Mouse (Mus musculus) CD8-positive naive resting alpha-beta T cell, adult 2 months (primary cell): ENCODE data around the gene Myh14.

Experiments
- DNase-seq, 2 experiments: peaks; one replicate each; pipeline ENCODE4 v3.0.0; 2022; ENCODE audit warnings: low read depth in 2 of 2, low spot score in 2 of 2

The Myh14 gene

DNA sequence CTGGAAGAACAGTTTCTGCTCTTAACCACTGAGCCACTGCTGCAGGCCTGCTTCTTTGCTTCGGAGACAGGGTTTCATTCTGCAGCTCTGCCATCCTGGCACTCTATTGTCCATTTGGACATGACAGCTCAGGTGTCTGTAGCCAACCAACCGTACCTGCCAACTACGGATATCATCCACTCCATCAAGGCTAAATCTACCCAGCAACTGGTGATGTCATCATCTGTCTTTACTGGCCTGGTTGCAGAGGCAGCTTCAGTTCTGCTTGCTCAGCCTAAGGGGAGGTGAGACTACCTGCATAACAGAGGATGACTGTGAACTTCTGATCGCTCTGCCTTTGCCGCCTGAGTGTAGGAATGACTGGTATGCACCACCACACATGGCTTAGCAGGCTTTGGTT, 1.6 kb upstream of the Myh14 start:
- DNase-seq: no peak

- DNase-seq: no peak
These were observed 1.5 kb downstream of the Myh14 start for GRCm38 (mm10) chr7:44669103-44669502.

- DNase-seq: no peak
These were observed 2.5 kb downstream of the Myh14 start for GRCm38 (mm10) chr7:44667996-44668738.

GRCm38 (mm10) chr7:44666462-44666861, 4.2 kb downstream of the Myh14 start:
- no peak for DNase-seq

DNA sequence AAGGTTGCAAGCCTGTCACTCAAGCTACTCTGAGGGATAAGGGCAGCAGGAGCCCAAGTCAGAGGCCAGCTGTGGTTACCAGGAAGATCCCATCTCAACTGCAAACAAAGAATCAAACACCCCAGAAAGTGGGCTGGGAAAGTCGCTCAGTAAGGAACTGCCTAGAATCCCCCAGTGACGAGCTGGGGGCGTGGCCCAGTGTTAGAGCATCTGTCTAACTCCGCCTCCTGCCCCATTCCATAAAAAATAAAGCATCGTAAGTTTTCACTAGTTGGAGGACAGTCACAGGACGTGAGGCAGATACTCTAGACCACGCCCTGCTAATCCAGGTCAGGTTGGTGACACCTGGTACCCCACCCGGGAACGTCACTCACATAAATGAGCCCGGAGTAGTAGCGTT, 5.9 kb downstream of the Myh14 start:
- DNase-seq: no peak

- no peak for DNase-seq
These were observed 7.1 kb downstream of the Myh14 start for GRCm38 (mm10) chr7:44663546-44663945.

DNA sequence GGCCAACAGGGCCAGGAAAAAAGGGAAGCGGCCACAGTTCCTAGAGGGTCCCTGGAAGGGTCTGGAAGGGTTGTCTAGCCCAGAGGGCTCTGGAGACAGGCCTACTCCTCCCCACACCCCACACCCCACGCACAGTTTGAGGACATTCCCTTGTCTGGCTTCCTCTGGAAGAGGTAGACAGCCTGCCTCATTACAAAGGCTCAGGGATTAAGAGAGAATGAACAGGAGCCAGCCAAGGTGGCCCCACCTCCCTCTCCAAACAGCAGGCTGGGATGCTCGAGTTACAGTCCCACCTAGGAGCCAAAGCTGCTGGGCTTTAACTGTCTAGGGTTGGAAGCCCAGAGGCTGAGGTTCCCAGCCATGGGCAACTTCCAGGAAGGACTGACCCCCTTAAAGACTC, 8.1 kb downstream of the Myh14 start:
- DNase-seq: no peak

GRCm38 (mm10) chr7:44662168-44662567, 8.5 kb downstream of the Myh14 start:
- no peak for DNase-seq

DNA sequence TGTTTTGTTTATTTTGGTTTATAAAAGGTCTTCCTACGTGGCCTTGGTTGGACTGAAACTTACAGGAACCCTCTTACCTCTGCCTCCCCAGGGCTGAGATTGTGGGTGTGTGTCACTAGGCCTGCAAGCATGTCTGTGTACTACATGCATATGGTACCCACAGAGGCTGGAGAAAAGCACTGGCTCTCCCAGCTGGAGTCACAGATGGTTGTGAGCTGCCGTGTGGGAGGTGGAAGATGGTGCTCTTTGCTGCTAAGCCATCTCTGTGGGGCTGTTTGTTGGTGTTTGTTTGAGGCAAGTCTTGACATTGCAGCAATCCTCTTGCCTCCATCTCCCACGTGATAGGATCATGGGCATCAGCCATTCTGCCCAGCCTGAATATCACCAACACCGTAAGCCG, 9.4 kb downstream of the Myh14 start:
- DNase-seq: no peak

GRCm38 (mm10) chr7:44655504-44655903, 15.1 kb downstream of the Myh14 start:
- DNase-seq: peak; percentile 40 to 55

DNA sequence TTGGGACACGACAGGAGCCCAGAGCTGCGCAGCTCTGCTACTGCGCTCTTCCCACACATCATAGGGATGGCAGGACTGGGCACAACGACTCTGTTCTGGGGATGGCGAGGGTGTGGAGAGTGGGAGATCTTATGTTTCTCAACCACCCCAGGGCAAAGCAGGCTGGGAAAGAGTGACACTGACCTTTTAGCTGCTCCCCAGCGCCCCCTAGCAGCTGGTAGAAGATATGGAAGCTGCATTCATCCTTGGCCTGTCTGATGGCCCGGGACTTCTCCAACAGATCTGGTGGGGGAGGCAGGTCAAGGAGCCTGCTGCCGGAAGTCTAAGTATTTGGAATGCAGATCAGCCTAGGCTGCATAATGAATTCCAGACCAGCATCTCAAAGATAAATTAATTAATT, 16.9 kb downstream of the Myh14 start:
- no peak for DNase-seq

GRCm38 (mm10) chr7:44651416-44651815, 19.2 kb downstream of the Myh14 start:
- DNase-seq: no peak

- DNase-seq: peak in 1 of 2 experiments; percentile 26
These were observed 20.7 kb downstream of the Myh14 start for GRCm38 (mm10) chr7:44649990-44650389.

- DNase-seq: no peak
These were observed 21.5 kb downstream of the Myh14 start for GRCm38 (mm10) chr7:44649094-44649610.

- no peak for DNase-seq
These were observed 22.9 kb downstream of the Myh14 start for GRCm38 (mm10) chr7:44647729-44648128.

DNA sequence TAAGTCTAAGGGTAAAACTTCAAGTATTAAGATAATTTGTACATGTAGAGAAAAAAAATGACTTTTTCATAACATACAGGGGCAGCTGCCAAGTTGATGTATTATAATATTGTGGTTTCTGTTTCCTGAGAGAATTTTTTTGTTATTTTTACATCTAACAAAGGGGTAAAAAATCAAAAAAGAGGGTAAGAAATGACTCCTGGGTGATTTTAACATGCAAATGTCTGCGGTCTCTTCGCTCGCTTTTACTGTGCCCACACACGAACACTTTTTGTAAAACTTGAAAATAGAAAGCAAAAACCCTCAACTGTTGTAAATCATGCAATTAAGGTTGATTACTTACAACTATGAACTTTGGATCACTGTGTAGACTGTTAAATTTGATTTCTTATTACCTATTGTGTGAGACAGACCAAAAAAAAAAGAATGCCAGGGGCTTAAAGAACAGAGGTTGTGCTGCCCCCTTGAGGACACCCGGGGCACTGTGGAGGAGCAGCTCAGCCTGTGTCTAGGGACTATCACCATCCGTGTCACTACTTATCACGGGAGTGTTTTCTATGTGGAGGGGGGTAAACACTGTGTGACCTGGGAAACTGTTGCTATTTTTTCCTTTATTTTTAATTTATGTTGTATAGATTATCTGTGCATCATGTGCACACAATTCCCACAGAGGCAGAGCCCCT, 23.5 kb downstream of the Myh14 start:
- DNase-seq: peak; percentile 32 to 70

- DNase-seq: no peak
These were observed 24.7 kb downstream of the Myh14 start for GRCm38 (mm10) chr7:44645951-44646350.

- DNase-seq: no peak
These were observed 25.4 kb downstream of the Myh14 start for GRCm38 (mm10) chr7:44645256-44645655.

DNA sequence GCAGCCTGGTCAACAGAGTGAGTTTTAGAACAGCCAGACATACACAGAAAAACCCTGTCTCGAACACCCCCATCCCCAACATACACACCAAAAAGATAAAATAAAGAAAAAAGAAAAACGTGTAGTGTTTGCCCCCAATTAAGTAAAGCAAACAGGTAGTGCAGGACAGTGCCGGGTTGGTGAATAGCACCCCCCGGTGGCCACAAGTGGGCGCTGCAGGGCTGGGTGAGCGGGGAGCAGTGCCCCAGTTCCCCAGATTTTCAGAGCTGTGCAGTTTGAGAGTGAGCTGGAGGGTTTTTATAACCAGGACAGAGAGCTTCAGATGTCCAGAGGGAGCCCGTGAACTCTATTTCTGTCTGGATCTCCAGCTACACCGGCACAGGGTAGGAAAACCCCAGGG, 28.8 kb downstream of the Myh14 start:
- DNase-seq: peak in 1 of 2 experiments; percentile 26

DNA sequence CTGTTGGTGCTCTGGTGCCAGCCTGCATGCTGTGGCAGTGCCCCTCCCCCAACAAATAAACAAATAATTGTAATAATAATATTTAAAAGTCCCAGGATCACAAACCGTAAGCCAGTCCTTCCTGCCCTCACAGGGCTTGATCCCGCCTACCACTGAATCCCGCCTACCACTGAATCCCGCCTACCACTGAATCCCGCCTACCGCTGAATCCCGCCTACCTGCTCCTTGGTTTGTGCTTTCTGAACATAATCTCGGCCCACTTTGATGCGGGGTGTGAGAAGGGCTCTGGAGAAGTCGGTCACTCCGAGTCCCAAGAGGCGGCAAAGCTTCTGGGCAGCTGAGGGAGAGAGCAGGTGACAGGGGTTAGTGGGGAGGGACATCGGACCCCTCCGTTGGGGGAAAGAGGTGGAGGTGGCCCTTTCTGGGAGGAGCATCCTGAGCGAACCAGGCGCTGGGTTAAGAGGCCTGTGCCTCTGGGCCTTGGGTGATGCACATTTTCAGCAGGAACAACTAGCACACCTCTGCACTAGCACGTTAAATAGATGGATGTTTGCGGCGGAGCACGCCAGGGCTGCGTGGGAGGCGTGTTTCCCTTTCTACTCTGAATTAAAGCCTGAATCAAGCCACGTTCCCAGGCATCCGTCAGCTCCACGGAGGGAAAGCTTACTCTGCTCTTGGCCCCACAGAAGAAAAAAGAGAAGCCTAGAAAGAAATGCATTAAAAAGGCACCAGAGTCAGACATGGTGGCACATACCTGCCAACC, 29.6 kb downstream of the Myh14 start:
- DNase-seq: no peak

GRCm38 (mm10) chr7:44638663-44639062, 32.0 kb downstream of the Myh14 start:
- no peak for DNase-seq

GRCm38 (mm10) chr7:44636684-44637083, 34.0 kb downstream of the Myh14 start:
- no peak for DNase-seq
